Mouse (Mus musculus) kidney, adult 10 weeks (tissue): ENCODE results near the gene Olfr1356. TPM values are rescaled to one million over a fixed set of nuclear protein-coding genes. Genes with fewer than 3 reads are reported as not detected.

ENCODE experiments used
- polyA plus RNA-seq: library from polyadenylated mRNA; stranded (reverse); fragments of 350-450 nt; fragmentation: Illumina TruSeq; extraction: RNeasy Lipid Tissue Mini Kit (QIAGEN cat#74804); gene quantifications from one replicate; pipeline ENCODE4 v1.2.3, GENCODE M21; 2014; ENCODE audit warnings: low read depth, low replicate concordance

The Olfr1356 gene
- polyA plus RNA-seq = not detected

GRCm38 (mm10) chr10:78852066-78852465 is at the start of gene Olfr1356:
Gene Olfr1356, minus strand, starts transcription at chr10:78852166.

GRCm38 (mm10) chr10:78875240-78875639 is 23.3 kb upstream of the Olfr1356 start, which contains the start of gene Olfr1355:
Gene Olfr1355, plus strand, starts transcription at chr10:78875540.

Other genes starting within 250 kb of the Olfr1356 start
- not detected for gene Olfr1357, start 234.1 kb downstream of the Olfr1356 start, polyA plus RNA-seq
- not detected for gene Casp14, start 133.9 kb downstream of the Olfr1356 start, polyA plus RNA-seq
- gene Ccdc105, start 99.1 kb downstream of the Olfr1356 start, polyA plus RNA-seq = not detected
- not detected for gene Slc1a6, start 71.7 kb downstream of the Olfr1356 start, polyA plus RNA-seq
- gene Olfr1355, start 23.4 kb upstream of the Olfr1356 start, polyA plus RNA-seq = not detected
- gene Olfr1354, start 61.0 kb upstream of the Olfr1356 start, polyA plus RNA-seq = not detected
- not detected for gene Olfr8, start 98.5 kb upstream of the Olfr1356 start, polyA plus RNA-seq
- gene Olfr1353, start 111.1 kb upstream of the Olfr1356 start, polyA plus RNA-seq = not detected
- gene Olfr1352, start 128.9 kb upstream of the Olfr1356 start, polyA plus RNA-seq = not detected
- gene Olfr1351, start 160.3 kb upstream of the Olfr1356 start, polyA plus RNA-seq = not detected
- not detected for gene Olfr57, start 176.6 kb upstream of the Olfr1356 start, polyA plus RNA-seq
- gene 2610008E11Rik, start 245.4 kb upstream of the Olfr1356 start, polyA plus RNA-seq = 33.4 TPM